Mouse (Mus musculus): ENCODE measurements around the gene Susd4.

- TF ChIP-seq KAT2A (IDR thresholded peaks at IDR 0.05; ENCODE audit: insufficient replicate concordance, low read length) (no peak), CHD1 (IDR thresholded peaks at IDR 0.05; ENCODE audit: low read depth, low read length) (no peak), PAX5 (IDR thresholded peaks at IDR 0.05; ENCODE audit: low read length) (no peak), POLR2AphosphoS2 (IDR thresholded peaks at IDR 0.05; ENCODE audit: low read depth, low read length) (no peak), CTCF (conservative IDR thresholded peaks at IDR 0.05 in 1 of 2, IDR thresholded peaks at IDR 0.05 in 1 of 2; ENCODE audit: low read depth in 2 of 2, low read length in 2 of 2) (no peak)
These were observed 144.7 kb downstream of the Susd4 start for GRCm38 (mm10) chr1:182908050-182909036.

All from CH12.LX (cell line).